Mouse (Mus musculus) brain, embryonic 14.5 days (tissue): Measurements from ENCODE around the gene Eln.

Experiments
- CTCF ChIP-seq: fragments of 200-500 bp; IDR thresholded peaks from 2 replicates; pipeline ENCODE4 v1.5.1; 2012; ENCODE audit warnings: inconsistent platforms, mild to moderate bottlenecking, moderate library complexity, borderline replicate concordance; ENCODE audit not compliant: insufficient read depth, insufficient read length; ENCODE audit errors: extremely low read depth
- POLR2A ChIP-seq: fragments of 200-500 bp; IDR thresholded peaks from 2 replicates; pipeline ENCODE4 v1.6.1; 2012; ENCODE audit warnings: mild to moderate bottlenecking, inconsistent platforms, borderline replicate concordance; ENCODE audit not compliant: poor library complexity, insufficient read depth, insufficient read length, severe bottlenecking; ENCODE audit errors: extremely low read depth

DNA sequence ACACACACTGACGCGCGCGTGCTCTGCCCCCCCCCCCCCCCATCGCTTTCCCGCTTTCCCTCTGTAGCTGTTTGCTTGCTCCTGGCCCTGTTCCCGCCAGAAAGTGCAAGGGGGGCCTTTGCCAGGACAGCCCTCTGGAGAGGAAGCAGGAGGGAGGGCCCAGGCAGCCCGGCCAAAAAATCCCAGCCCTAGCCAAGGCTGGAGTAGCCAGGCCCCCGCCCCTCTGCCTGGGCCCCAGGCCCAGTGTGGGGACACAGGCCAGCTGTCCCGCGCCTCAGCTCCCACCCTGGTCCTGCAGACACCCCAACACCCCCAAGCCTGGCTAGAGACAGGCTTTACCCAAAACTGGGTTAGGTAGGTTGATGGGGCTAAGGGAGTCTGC is 380 bp upstream of the Eln start:
- TF ChIP-seq POLR2A (no peak), CTCF (no peak)
